Mouse (Mus musculus) CH12.LX (cell line): ENCODE data around the gene Map4k3.

Source experiments
- CTCF ChIP-seq, 2 experiments: IDR thresholded peaks in 1 of 2; conservative IDR thresholded peaks in 1 of 2; 2 replicates each; pipeline ENCODE4 v1.5.1; 2011 to 2012; ENCODE audit warnings: low read depth in 2 of 2, low read length in 2 of 2, improper control_type of control experiment in 1 of 2, inconsistent platforms in 1 of 2, mild to moderate bottlenecking in 1 of 2, moderate library complexity in 1 of 2
- EP300 ChIP-seq: IDR thresholded peaks from 2 replicates; pipeline ENCODE4 v1.6.1; 2011; ENCODE audit warnings: low read length, improper control_type of control experiment
- HCFC1 ChIP-seq: IDR thresholded peaks from 2 replicates; pipeline ENCODE4 v1.6.1; 2012; ENCODE audit warnings: low read depth, mild to moderate bottlenecking, inconsistent platforms, low read length, improper control_type of control experiment
- MAFK ChIP-seq: IDR thresholded peaks from 2 replicates; pipeline ENCODE4 v1.6.1; 2011; ENCODE audit warnings: low read length, improper control_type of control experiment; ENCODE audit not compliant: insufficient replicate concordance
- NELFE ChIP-seq: IDR thresholded peaks from 2 replicates; pipeline ENCODE4 v1.6.1; 2011; ENCODE audit warnings: low read depth, low read length, improper control_type of control experiment
- POLR2A ChIP-seq: IDR thresholded peaks from 2 replicates; pipeline ENCODE4 v1.6.1; 2011; ENCODE audit warnings: low read depth, mild to moderate bottlenecking, improper control_type of control experiment, low read length
- RCOR1 ChIP-seq: conservative IDR thresholded peaks from 2 replicates; pipeline ENCODE4 v1.6.1; 2012; ENCODE audit warnings: low read depth, mild to moderate bottlenecking, inconsistent platforms, low read length, improper control_type of control experiment
- SIN3A ChIP-seq: IDR thresholded peaks from 2 replicates; pipeline ENCODE4 v1.6.1; 2012; ENCODE audit warnings: low read length, improper control_type of control experiment, inconsistent platforms
- UBTF ChIP-seq: IDR thresholded peaks from 2 replicates; pipeline ENCODE4 v1.6.1; 2012; ENCODE audit warnings: low read depth, mild to moderate bottlenecking, inconsistent platforms, low read length, improper control_type of control experiment, moderate library complexity
- USF1 ChIP-seq: IDR thresholded peaks from 2 replicates; pipeline ENCODE4 v1.6.1; 2014; ENCODE audit warnings: low read depth, mild to moderate bottlenecking, inconsistent platforms, low read length, improper control_type of control experiment

DNA sequence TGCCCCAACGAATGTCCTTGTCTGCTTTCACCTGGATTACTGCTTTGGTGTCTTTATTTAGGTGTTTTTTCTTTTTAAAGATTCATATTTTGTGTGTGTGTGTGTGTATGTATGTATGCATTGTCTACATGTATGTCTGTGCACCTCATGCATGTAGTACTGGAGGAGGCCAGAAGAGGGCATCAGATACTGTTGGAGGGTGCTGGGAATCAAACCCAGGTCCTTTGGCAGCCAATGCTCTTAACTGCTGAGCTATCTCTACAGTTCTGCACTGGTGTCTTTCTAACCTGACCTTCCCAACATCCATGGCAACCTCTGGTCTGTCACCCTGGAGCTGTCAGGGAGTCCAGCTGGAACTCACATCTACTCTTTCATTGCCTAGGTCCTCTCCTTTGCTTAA is 41.8 kb upstream of the Map4k3 start:
- TF ChIP-seq NELFE (no peak), USF1 (no peak), EP300 (no peak), CTCF (conservative IDR thresholded peaks at IDR 0.05 in 1 of 2, IDR thresholded peaks at IDR 0.05 in 1 of 2; ENCODE audit: low read depth in 2 of 2, low read length in 2 of 2) (0 out of 4 replicates have a peak, but pooled peaks of 1 of the 2 experiments have one; percentile 15), UBTF (no peak), POLR2A (no peak), RCOR1 (no peak), MAFK (no peak), SIN3A (no peak), HCFC1 (no peak)
